Mouse (Mus musculus) intestine, embryonic 16.5 days (tissue): Measurements from ENCODE around the gene Srp14. TPM values are rescaled to one million over a fixed set of nuclear protein-coding genes. Genes with fewer than 3 reads are reported as not detected.

ENCODE experiments used
- ATAC-seq: fragments of 200-750 bp; cut with Nextera tagmentation; 2 replicates; pipeline ENCODE4 v1.8.0; 2017; ENCODE audit warnings: moderate TSS enrichment, moderate library complexity
- H3K27ac ChIP-seq: fragments of 300-500 bp; sonication (generic); 2 replicates; pipeline ENCODE4 v1.5.1; 2014; ENCODE audit warnings: mild to moderate bottlenecking, low read length
- H3K27me3 ChIP-seq: fragments of 300-500 bp; sonication (generic); replicated peaks from 2 replicates; pipeline ENCODE4 v1.6.1; 2014; ENCODE audit warnings: low read length, control low read depth, mixed read lengths; ENCODE audit not compliant: control insufficient read depth, insufficient read depth
- H3K36me3 ChIP-seq: fragments of 300-500 bp; sonication (generic); 2 replicates; pipeline ENCODE4 v1.6.1; 2014; ENCODE audit warnings: low read length, control low read depth; ENCODE audit not compliant: control insufficient read depth, insufficient read depth
- H3K4me1 ChIP-seq: fragments of 300-500 bp; sonication (generic); 2 replicates; pipeline ENCODE4 v1.6.1; 2014; ENCODE audit warnings: low read length, control low read depth, mixed read lengths; ENCODE audit not compliant: control insufficient read depth, insufficient read depth
- H3K4me2 ChIP-seq: fragments of 300-500 bp; sonication (generic); 2 replicates; pipeline ENCODE4 v1.6.1; 2014; ENCODE audit warnings: low read depth, low read length, control low read depth
- H3K4me3 ChIP-seq: fragments of 300-500 bp; sonication (generic); 2 replicates; pipeline ENCODE4 v1.5.1; 2014; ENCODE audit warnings: mild to moderate bottlenecking, low read length
- H3K9ac ChIP-seq: fragments of 300-500 bp; sonication (generic); 2 replicates; pipeline ENCODE4 v1.6.1; 2014; ENCODE audit warnings: low read depth, low read length
- H3K9me3 ChIP-seq: fragments of 300-500 bp; sonication (generic); 2 replicates; pipeline ENCODE4 v1.6.1; 2016; ENCODE audit warnings: low read length, control low read depth; ENCODE audit not compliant: control insufficient read depth
- WGBS: fragments of 180-500 bp; shearing (Covaris S2); extraction: QIAGEN DNeasy Blood & Tissue Kit; methylation state at CpG from one replicate; pipeline ENCODE4 v1.1.7; 2014; 5-methylcytosine and 5-hydroxymethylcytosine counted together
- polyA plus RNA-seq: library from polyadenylated mRNA; unstranded; fragments of >200 nt; fragmentation: Nextera tagmentation; extraction: Ambion mirVana; gene quantifications from 2 replicates; pipeline ENCODE4 v1.2.1, GENCODE M21; 2015

The Srp14 gene
- polyA plus RNA-seq, 1 experiment from 2014 or later = 204 TPM

DNA sequence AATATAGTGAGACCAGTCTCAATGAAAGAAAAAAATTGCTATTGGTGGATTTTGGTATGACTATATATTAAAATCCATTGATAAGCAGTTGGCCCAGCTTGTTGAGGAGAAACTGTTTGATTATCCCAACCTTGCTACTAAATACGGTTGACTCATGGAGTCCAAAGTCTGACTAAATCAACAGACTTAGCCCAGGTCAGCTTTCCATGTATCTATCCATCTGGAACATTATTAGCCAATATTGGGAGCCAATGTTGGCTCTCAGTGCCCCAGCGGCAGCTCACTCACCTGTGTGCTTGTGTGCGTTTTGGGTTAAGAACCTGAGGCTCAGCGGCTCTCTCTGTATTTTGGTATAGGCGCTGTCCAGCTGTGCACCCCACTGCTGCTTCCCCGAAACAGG is 28.5 kb downstream of the Srp14 start:
- Histone ChIP-seq H3K9ac (no peak overlapping the region), H3K4me3 (no peak overlapping the region), H3K27ac (no peak overlapping the region), H3K27me3 (no peaks in the 10 kb centered on the region), H3K9me3 (no peaks in the 10 kb centered on the region), H3K36me3 (no peaks in the 10 kb centered on the region), H3K4me2 (no peak overlapping the region), H3K4me1 (no peaks in the 10 kb centered on the region)
- ATAC-seq = no peak
- WGBS = 92% methylated on average over 6 of the region's 6 CpGs

DNA sequence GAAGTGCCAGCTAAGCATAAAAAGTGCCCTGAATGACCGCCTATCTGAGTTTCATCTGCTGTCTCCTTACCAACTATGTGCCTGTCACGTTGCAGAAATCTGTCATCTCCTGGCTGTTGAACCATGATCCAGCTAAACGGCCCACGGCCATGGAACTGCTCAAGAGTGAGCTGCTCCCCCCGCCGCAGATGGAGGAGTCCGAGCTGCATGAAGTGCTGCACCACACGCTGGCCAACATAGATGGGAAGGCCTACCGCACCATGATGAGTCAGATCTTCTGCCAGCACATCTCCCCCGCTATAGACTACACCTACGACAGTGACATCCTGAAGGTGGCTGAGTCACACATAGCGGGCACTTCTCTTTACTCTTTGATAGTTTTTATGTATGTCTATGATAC is 31.3 kb downstream of the Srp14 start:
- Histone ChIP-seq H3K9ac (no peak overlapping the region), H3K4me2 (no peak overlapping the region), H3K36me3 (no peaks in the 10 kb centered on the region), H3K9me3 (no peaks in the 10 kb centered on the region), H3K27me3 (no peaks in the 10 kb centered on the region), H3K4me3 (no peak overlapping the region), H3K4me1 (no peaks in the 10 kb centered on the region), H3K27ac (no peak overlapping the region)
- 83% methylated on average over 12 of the region's 12 CpGs for WGBS
- no peak for ATAC-seq

DNA sequence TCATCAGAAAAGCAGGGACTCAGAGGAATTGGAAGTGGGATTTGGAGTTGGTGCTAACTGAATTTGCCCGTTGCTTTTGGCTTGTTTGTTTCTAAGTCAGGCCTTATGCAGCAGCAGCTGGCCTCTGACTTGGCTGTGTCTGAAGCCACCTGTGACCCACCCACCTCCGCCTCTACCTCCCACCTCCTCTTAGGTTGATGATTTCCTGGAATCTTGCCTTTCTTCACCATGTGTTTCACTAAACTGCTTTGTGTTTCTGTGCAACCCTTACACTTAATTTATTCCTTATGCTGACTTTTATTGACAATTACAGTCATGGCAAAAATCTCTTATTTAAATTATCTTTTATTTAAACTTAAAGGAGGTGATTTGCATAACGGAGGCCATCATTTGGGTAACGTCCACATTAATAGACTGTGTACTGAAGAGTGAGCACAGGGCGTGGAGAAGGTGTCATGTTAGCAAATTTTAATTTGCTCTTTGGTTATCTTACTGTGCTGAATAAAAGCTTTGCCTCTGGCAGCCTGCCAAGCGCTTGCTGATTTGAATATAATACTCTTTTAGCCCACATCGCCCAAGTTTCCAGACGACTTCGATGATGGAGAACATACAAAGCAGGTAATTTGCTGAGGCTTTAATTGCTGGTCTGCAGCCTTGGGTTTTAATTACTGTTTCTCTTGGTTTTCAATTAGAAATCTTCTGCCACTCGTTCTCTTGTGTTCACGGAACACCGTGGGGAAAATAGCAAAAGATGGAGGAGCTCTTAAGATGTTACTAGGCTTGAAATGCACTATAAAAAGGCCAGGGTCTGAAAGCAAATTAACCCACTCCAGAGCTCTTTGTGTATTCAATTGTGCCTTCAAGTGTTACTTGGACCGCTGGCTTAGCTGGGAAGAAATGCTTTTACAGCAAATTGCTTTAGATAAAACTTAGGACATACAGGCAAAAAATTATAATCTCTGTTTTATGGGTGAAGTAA is 33.5 kb downstream of the Srp14 start:
- H3K9me3 ChIP-seq = no peaks in the 10 kb centered on the region
- no peaks in the 10 kb centered on the region for H3K4me1 ChIP-seq
- no peaks in the 10 kb centered on the region for H3K36me3 ChIP-seq
- 75% methylated on average over 13 of the region's 13 CpGs for WGBS
- H3K9ac ChIP-seq = no peak overlapping the region
- no peak overlapping the region for H3K4me3 ChIP-seq
- no peak overlapping the region for H3K27ac ChIP-seq
- ATAC-seq = no peak
- H3K4me2 ChIP-seq = no peak overlapping the region
- no peaks in the 10 kb centered on the region for H3K27me3 ChIP-seq

DNA sequence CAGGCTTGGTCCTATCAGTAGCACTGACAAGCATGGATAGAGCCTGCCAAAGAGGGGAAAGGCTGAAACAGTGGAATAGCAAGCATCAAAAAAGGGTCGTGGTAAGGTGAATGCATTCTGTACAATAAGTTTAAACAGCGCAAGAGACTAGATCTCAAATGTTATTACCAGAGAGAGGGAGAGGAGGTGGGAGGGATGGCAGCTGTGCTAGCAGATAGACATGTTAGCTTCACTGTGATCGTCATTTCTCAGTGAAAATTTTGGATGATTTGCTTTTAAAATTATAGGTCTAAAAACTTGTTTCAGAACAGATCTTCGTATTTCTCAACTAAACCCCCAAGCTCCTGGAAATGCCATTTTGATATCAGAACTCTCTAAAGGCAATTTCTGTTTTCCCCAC is 36.8 kb downstream of the Srp14 start:
- ATAC-seq = no peak
- no peaks in the 10 kb centered on the region for H3K27me3 ChIP-seq

DNA sequence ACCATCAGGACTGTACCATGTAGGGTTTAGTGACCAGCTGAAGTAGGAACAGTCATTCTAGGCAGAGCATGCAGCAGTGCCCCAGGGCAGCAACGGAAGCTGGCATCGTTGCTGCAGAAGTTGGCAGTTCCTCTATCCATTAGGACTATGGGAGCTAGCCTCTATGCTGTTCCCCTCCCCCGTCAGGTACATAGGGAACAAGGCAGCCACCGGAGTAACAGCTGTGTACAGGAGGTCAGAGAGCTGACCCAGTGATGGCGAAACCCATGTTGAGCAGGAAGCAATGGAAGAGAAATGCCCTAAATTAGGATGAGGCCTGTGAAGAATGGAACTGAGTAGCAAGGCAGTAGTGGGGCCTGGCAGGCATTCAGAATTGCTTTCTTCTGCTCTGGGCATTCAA is 37.3 kb downstream of the Srp14 start:
- Histone ChIP-seq H3K4me3 (no peak overlapping the region), H3K9me3 (no peaks in the 10 kb centered on the region), H3K27me3 (no peaks in the 10 kb centered on the region), H3K36me3 (0 out of 2 replicates have a peak, but pooled peaks cover 2% of the 10 kb centered on the region), H3K27ac (no peak overlapping the region), H3K4me1 (no peaks in the 10 kb centered on the region), H3K4me2 (no peak overlapping the region), H3K9ac (no peak overlapping the region)
- WGBS = 78% methylated on average over 5 of the region's 5 CpGs
- ATAC-seq = no peak

More for the DNA sequence above, 36.8 kb downstream of the Srp14 start:
- no peak overlapping the region for H3K27ac ChIP-seq
- no peaks in the 10 kb centered on the region for H3K4me1 ChIP-seq
- H3K9ac ChIP-seq = no peak overlapping the region
- no peak overlapping the region for H3K4me3 ChIP-seq
- no peak overlapping the region for H3K4me2 ChIP-seq
- H3K36me3 ChIP-seq = 0 out of 2 replicates have a peak, but pooled peaks cover 2% of the 10 kb centered on the region
- 89% methylated on average over 4 of the region's 4 CpGs for WGBS
- no peaks in the 10 kb centered on the region for H3K9me3 ChIP-seq

DNA sequence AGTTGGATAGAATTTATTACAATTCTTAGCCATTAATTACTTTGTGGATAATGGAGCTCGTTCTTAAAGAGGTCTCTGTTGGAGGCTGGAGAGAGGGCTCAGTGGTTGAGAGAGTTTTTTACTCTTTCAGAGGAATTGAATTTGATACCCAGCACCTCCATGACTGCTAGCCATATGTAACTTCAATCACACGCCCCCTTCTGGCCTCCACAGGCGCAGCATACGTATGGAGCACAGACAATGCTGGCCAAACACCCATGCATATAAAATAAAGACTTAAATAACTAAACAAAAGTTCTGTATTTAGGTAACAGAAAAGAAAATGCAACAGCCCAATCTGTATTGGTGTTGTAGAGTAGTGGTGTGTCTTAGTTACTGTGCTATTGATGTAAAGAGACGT is 47.9 kb downstream of the Srp14 start:
- no peak overlapping the region for H3K4me2 ChIP-seq
- no peak for ATAC-seq
- no peaks in the 10 kb centered on the region for H3K27me3 ChIP-seq
- H3K4me3 ChIP-seq = no peak overlapping the region
- H3K27ac ChIP-seq = no peak overlapping the region
- no peak overlapping the region for H3K9ac ChIP-seq
- H3K4me1 ChIP-seq = no peaks in the 10 kb centered on the region
- 73% methylated on average over 5 of the region's 5 CpGs for WGBS
- H3K36me3 ChIP-seq = peaks cover 24% of the 10 kb centered on the region
- H3K9me3 ChIP-seq = no peaks in the 10 kb centered on the region

DNA sequence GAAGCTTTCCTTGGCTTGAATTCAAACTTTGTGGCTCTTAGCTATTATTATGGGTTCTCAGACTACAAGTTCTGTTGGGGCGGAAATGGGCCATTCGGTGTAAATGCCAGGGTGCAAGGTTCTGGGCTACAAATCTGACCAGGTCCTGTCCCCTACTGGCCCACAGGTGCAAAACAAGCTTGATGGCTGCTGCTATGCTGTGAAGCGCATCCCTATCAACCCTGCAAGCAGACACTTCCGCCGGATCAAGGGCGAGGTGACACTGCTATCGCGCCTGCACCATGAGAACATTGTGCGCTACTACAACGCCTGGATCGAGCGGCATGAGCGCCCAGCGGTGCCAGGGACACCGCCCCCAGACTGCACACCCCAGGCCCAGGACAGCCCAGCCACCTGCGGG is 48.9 kb downstream of the Srp14 start:
- no peak overlapping the region for H3K9ac ChIP-seq
- H3K4me1 ChIP-seq = no peaks in the 10 kb centered on the region
- no peak overlapping the region for H3K4me3 ChIP-seq
- H3K4me2 ChIP-seq = no peak overlapping the region
- H3K36me3 ChIP-seq = peaks cover 18% of the 10 kb centered on the region
- 79% methylated on average over 16 of the region's 16 CpGs for WGBS
- no peak overlapping the region for H3K27ac ChIP-seq
- no peaks in the 10 kb centered on the region for H3K27me3 ChIP-seq
- no peak for ATAC-seq
- H3K9me3 ChIP-seq = no peaks in the 10 kb centered on the region

DNA sequence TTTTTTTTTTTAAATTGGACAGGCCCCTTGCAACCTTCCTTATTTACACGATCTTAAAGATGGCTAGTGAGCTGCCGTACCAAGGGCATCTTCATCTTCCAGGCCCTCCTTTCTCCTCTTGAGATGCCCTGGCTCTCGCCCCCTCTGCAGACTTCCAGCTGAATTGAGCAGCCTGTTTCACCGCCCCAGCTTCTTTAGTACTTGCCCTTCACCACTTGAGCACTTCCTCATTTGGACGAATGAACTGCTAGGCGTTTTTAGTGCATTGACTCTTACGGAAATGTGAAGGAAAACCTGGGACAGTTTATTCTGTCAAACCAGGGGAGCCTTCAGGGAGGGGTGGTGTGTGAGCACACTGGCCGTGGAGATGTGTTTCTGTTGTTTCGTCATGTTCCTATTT is 50.2 kb downstream of the Srp14 start:
- 81% methylated on average over 9 of the region's 9 CpGs for WGBS
- H3K9me3 ChIP-seq = no peaks in the 10 kb centered on the region
- H3K9ac ChIP-seq = no peak overlapping the region
- ATAC-seq = no peak
- H3K36me3 ChIP-seq = peaks cover 12% of the 10 kb centered on the region
- no peaks in the 10 kb centered on the region for H3K4me1 ChIP-seq
- H3K27me3 ChIP-seq = no peaks in the 10 kb centered on the region
- no peak overlapping the region for H3K4me2 ChIP-seq
- no peak overlapping the region for H3K27ac ChIP-seq
- H3K4me3 ChIP-seq = no peak overlapping the region

DNA sequence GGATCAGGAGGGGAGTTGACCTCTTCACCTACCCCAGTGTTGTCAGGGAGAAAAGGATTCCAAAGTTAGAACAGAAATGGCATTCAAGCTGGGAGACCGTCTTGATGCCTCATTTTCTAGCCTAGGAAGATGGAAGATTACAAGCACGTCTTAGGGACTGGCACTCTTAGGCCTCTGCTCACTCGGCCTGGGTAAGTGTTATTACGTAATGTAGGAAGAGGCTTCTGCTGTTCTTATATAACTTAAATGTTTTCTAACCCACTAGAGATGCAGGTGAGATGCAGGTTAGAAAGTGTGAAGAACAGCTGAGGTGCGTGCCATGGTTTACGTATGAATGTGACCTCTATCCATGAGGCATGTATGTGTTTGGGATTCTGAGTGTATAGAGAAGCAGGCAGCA is 51.2 kb downstream of the Srp14 start:
- no peak for ATAC-seq
- Histone ChIP-seq H3K27ac (no peak overlapping the region), H3K36me3 (peaks cover 4% of the 10 kb centered on the region; the same call in 1 of the 2 replicates), H3K4me2 (no peak overlapping the region), H3K9me3 (no peaks in the 10 kb centered on the region), H3K4me3 (no peak overlapping the region), H3K27me3 (no peaks in the 10 kb centered on the region), H3K9ac (no peak overlapping the region), H3K4me1 (no peaks in the 10 kb centered on the region)
- WGBS = 89% methylated on average over 6 of the region's 6 CpGs
